Mouse (Mus musculus) small intestine, adult 2 months (tissue): ENCODE results near the gene Pou1f1.

Experiments used
- CTCF ChIP-seq: fragments of 200-500 bp; IDR thresholded peaks from 2 replicates; pipeline ENCODE4 v1.5.1; 2012; ENCODE audit warnings: low read depth, mild to moderate bottlenecking, control low read depth, inconsistent platforms, low read length, moderate library complexity, mixed read lengths; ENCODE audit not compliant: insufficient replicate concordance, insufficient read length; ENCODE audit errors: extremely low read depth
- POLR2A ChIP-seq: fragments of 200-500 bp; IDR thresholded peaks from 2 replicates; pipeline ENCODE4 v1.6.1; 2012; ENCODE audit warnings: low read depth, mild to moderate bottlenecking, control low read depth, inconsistent platforms, low read length, moderate library complexity

DNA sequence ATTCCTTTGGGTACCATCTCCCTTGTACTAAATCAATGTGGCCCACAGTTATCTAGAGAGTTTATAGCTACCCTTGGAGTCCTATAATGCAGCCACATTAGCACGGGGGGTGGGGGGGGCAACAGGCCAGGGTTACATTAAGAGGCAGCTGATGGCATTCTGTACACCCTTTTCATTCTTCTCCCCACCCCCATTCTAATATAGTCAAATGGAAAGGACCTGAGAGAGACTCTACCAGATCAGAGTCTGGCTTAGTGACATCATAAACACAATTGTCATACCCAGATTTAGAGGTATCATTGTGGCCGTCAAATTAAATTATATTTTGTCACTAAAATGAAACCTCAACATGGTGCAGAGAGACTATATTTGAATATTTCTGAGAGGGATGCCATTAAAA, 5.7 kb downstream of the Pou1f1 start:
- TF ChIP-seq CTCF: no peak
- TF ChIP-seq POLR2A: no peak
